Mouse (Mus musculus) urinary bladder, postnatal 4 days (tissue): ENCODE results near the gene Gm11444.

Experiments
- DNase-seq, 2 experiments: peaks; one replicate each; pipeline ENCODE4 v3.0.0; 2021 to 2022; ENCODE audit warnings: low spot score in 2 of 2

Gene Gm11444

DNA sequence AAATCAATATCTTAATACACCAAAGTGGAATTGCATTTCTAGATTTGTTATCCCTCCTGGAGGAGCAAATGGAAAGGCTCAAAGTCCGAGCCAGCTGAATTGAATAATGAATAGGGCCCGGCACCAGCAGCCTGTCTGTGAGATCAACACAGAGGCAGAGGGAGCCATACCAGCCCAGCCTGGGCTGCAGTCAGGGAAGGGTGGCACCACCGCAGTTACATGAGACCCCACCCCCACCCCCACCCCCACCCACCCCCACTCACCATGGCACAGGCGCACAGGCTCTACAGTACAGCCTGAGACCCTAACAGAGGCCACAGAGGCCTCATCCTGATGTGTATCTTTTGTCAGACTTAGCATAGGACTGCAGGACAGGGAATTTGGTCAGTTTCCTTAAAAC, 35.5 kb downstream of the Gm11444 start:
- no peak for DNase-seq

DNA sequence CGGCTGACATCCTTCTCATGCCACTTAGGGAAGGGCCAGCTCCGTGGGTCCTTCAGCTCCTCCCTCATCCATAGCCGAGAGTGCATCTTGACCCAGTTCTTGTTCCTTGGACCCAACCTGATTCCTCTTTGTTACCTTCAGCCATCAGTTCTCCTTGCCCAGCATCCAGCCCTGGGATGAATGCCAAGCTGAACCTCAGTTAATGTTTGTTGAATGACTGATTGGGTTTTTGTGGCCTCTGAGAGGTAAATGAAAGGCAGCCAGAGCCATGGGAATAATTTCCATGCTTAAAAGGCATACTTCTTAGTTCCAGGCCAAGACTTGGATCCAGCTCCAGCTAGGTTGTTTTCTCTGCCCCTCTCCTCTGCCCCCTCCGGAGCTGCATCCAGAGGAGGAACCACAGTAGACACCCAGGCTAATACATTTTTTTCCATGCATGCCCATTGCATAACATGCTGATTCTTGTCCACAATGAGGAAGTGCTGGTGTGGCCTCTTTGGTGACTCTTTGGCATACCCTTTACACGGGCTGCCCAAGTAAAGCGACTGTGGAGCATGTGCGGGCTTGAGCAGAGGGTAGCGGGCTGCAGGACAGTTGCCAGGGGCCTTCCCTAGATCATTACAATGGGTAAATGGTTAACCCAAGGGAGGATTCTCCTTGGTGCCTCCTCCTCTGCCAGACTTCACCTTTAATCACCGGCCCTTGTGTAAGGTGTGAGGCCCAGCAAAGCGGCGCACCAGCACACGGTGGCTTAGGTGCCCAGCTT, 37.7 kb downstream of the Gm11444 start:
- no peak for DNase-seq

DNA sequence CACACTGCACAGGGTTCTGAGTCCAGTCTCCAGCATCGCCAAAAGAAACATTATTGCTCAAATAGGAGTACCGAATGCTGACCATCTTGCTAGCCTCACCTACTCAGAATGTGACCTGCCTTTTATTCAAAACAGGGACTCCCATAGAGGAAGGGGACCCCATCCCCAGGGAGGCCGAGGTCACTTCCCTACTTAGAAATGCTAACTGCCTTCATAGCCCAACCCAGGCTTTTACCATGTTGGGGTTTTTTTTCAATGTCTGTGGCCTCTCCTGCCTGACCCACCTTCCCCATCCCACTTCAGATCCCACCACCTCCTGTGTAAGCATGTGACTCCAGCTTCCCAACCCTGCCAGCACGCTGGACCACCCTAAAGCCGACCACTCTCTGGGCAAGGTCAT, 38.5 kb downstream of the Gm11444 start:
- no peak for DNase-seq

DNA sequence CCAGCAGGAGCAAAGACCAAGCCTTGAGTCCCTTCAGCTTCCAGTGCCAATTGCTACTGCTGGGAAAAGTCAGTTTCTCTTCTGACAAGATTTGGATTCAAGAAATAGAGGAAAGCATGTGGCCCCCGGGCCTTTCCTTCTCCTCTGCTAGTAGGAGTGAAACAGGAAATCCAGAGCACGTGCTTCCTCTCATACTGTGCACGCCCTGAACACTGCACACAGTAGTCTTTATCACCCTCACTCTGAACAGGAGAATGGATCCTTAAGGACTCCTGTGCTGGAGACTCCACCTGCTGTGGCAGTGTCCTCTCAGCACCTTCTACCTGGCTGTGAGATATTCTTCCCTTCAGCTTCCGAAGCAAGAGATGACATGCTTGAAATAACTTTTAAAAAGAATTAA, 38.9 kb downstream of the Gm11444 start:
- DNase-seq, result no peak

DNA sequence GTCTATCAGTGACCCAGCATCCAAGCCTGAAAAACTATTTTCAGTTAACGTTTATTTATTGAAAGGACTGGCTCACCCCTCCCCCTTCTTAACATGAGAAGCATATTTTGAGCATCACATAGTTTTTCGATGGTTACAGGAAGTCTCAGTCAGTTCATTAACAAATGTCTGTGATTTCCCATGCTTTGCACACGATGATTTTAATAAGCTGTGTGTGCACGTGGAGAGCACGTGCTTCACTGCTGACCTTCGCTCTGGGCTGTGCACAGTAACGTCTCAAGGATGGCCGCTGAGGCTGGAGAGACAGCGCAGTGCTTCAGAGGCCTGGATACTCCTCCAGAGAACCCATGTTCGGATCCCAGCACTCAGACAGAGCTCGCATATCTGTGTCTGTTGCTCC, 42.8 kb downstream of the Gm11444 start:
- no peak for DNase-seq

DNA sequence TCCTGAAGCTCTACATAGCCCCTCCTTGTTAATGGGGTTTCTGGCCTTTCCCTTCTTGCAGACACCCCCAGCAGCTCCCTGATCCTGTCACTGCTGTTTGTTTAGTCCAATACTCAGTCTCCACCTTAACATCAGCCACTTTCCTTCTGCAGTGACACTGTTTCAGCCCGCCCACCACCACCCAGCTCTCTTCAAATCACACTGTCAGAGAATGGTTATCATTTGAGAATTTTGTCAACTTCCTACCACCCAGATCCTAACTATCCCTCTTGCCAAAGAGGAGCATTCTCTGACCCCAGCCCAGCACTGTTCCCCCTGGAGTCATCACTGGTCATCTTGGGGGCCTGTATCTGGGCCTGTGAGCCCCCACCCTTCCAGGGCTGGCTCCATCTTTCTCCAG, 44.4 kb downstream of the Gm11444 start:
- DNase-seq, result no peak

DNA sequence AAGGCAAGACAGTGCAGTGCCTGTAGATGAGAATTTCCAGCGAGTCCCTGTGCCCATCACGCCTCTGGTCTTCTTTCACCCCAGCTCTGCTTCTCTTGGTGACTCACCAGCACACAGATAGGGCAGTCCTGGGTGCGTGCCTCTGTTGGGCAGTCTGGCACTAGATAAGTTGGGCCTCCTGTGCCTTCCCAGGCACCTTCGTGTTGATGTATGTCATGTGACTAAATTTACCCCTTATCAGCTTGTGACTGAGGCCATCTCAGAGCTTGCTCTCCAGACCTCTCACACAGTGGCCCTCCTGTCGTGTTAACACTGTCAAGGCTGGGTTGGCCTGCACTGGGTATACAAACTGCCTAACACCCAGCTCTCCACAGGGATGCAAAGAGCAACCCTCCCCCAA, 46.1 kb downstream of the Gm11444 start:
- no peak for DNase-seq

DNA sequence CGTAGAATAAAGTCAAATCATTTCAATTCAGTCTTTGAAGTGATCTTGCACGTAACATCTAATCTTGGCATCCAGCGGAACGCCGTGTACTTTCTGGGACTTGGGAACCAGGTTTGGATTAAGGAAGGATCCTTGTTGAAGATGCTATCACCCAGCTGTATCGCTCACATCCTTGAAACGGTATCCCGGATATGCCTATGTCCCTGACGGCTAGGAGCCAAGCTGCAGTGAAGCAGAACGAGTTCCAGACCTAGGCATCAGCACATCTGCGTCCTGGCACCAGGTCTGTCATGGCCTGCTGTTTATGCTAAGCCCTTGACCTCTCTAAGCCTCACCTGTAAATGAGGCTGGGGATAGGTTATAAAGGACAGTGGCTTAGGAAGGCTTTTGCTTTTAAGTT, 49.8 kb downstream of the Gm11444 start:
- no peak for DNase-seq

DNA sequence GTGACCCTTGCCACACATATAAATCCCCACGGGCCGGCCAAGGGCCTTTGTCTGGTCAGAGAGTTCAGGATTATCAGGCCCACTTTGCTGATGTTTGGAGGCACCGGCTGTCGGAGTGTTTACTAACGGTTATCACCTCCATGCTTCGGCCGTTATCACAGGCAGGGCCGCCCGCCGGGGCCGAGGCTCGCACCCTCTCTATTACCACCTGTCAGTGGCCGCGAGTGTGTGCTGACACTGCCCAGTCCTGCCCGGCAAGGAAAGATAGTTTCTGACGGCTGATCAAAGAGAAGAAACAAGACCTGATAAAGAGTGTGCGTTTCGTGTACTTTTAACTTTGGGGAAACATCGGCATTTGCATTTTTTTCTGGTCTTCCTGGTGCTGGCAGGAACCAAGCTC, 50.3 kb downstream of the Gm11444 start:
- no peak for DNase-seq

DNA sequence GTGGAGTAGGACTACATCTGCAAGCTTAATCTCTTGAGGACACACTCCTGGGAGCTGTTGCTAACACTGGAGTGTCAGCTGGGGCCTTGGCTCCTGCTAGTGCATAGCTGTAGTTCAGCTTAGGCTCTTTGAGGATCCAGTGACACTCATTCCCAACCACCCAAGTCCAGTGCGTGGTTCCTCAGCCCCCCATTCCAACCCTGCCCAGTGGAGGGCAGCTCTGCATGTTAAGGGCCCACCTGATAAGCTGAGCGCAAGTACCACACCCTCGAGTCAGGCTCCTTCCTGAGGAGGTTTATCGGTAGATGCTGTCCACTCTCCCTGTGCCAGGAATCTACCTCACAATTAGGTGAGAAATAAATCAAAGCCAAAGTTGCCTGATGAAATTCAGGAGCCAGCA, 50.7 kb downstream of the Gm11444 start:
- no peak for DNase-seq
